Mouse (Mus musculus) olfactory bulb, adult 2 months (tissue): ENCODE data around the gene Mrpl12. TPM values are rescaled to one million over a fixed set of nuclear protein-coding genes. Genes with fewer than 3 reads are reported as not detected.

Source experiments
- H3K27ac ChIP-seq: fragments of 200-500 bp; 2 replicates; pipeline ENCODE4 v1.5.1; 2012; ENCODE audit warnings: low read depth, low read length; ENCODE audit not compliant: insufficient read depth
- H3K4me1 ChIP-seq: fragments of 200-500 bp; 2 replicates; pipeline ENCODE4 v1.6.1; 2012; ENCODE audit warnings: low read length; ENCODE audit not compliant: control insufficient read depth, insufficient read depth
- H3K4me3 ChIP-seq: fragments of 200-500 bp; 2 replicates; pipeline ENCODE4 v1.5.1; 2012; ENCODE audit warnings: mild to moderate bottlenecking, low read depth, low read length, moderate library complexity; ENCODE audit not compliant: insufficient read depth
- CTCF ChIP-seq: fragments of 200-500 bp; IDR thresholded peaks from 2 replicates; pipeline ENCODE4 v1.5.1; 2012; ENCODE audit warnings: low read depth, mild to moderate bottlenecking, low read length, moderate library complexity; ENCODE audit not compliant: insufficient read depth
- POLR2A ChIP-seq: fragments of 200-500 bp; IDR thresholded peaks from 2 replicates; pipeline ENCODE4 v1.6.1; 2012; ENCODE audit warnings: mild to moderate bottlenecking, low read depth, low read length, moderate library complexity; ENCODE audit not compliant: insufficient read depth
- WGBS: fragments of 180-500 bp; shearing (Covaris S2); methylation state at CpG from one replicate; pipeline ENCODE4 v1.1.7; 2018; 5-methylcytosine and 5-hydroxymethylcytosine counted together
- polyA plus RNA-seq: library from polyadenylated mRNA; stranded (reverse); fragments of >200 nt; gene quantifications from 2 replicates; pipeline ENCODE4 v1.2.4, GENCODE M21; 2012; ENCODE audit warnings: low replicate concordance; ENCODE audit not compliant: missing spikeins, insufficient read depth, insufficient read length

Mrpl12 gene
- polyA plus RNA-seq, 1 experiment = not detected

DNA sequence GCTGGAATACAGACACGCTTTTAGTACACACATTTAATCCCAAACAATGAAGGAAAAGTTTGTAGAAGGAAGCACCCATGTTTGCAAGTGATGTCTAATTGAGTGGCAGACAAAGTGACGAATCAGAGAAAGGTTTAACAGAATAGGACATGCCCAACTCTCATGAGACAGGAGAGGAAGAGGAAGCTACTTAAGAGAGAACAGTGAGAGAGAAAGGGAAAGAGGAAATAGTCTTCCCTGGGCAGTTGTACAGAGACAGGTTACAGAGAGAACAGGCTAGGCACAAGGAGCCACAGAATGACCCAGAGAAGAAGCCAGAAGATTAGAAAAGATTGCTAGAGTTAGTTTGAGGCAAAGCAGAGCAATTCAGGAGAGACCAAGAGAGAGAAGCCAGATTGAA is 41.5 kb downstream of the Mrpl12 start:
- no peak for TF ChIP-seq POLR2A
- TF ChIP-seq CTCF = no peak
- 82% methylated on average over 2 of the region's 2 CpGs for WGBS
- Histone ChIP-seq H3K4me1 (peaks cover 5% of the 10 kb centered on the region), H3K4me3 (no peak overlapping the region), H3K27ac (no peak overlapping the region)

DNA sequence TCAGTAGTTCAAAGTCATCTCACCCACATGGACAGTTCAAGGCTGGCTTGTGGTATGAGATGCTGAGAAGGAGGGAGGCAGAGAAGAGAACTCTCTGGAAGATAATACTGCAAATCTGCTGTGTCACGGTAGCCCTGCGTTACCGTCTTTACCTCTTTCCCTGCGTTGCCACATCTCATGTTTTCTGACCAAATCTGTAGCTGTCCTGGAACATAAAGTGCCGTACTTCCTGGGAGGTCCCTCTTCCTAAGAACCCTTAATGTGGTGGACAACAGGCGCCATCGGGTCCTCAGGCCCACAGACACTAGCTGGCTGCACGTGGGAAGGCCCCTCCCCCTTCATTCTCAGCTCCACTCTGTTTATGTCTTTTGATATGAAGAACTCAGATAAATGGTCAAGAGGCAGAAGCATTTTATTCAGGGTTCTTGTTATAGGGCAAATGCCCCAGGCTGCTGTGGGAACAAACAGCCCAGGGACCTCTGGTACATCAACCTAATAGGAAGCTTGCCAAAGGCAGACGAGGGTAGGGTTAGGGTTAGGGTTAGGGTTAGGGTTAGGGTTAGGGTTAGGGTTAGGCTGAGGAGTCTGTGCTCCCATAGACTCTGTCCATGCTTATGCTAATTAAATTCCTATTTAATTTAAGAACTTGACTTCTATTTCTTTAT is 43.4 kb downstream of the Mrpl12 start:
- WGBS = 77% methylated on average over 9 of the region's 9 CpGs
- H3K4me1 ChIP-seq = peaks cover 9% of the 10 kb centered on the region
- TF ChIP-seq POLR2A (no peak), CTCF (no peak)
- H3K27ac ChIP-seq = no peak overlapping the region
- H3K4me3 ChIP-seq = no peak overlapping the region

DNA sequence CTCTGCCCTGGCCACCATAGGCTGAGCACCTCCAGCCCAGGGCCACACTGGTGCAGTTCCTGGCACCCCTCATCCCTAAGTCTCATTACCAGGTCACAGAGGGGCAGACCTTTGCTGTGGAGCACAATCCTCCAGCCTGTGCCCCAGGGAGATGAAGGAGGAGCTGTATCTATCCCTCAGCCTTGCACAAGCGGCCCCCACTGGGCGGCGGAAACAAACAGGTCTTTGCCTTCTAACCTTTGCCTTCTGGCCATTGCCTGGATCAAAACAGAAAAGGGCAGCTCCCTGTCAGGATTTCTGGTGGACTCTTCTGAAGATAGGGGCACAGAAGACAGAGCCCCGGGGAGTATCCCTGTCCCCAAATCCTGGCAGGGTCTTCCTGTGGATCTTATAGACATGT is 44.5 kb downstream of the Mrpl12 start:
- Histone ChIP-seq H3K27ac (no peak overlapping the region), H3K4me1 (peaks cover 9% of the 10 kb centered on the region), H3K4me3 (no peak overlapping the region)
- TF ChIP-seq CTCF (no peak), POLR2A (no peak)
- WGBS = 54% methylated on average over 4 of the region's 4 CpGs

DNA sequence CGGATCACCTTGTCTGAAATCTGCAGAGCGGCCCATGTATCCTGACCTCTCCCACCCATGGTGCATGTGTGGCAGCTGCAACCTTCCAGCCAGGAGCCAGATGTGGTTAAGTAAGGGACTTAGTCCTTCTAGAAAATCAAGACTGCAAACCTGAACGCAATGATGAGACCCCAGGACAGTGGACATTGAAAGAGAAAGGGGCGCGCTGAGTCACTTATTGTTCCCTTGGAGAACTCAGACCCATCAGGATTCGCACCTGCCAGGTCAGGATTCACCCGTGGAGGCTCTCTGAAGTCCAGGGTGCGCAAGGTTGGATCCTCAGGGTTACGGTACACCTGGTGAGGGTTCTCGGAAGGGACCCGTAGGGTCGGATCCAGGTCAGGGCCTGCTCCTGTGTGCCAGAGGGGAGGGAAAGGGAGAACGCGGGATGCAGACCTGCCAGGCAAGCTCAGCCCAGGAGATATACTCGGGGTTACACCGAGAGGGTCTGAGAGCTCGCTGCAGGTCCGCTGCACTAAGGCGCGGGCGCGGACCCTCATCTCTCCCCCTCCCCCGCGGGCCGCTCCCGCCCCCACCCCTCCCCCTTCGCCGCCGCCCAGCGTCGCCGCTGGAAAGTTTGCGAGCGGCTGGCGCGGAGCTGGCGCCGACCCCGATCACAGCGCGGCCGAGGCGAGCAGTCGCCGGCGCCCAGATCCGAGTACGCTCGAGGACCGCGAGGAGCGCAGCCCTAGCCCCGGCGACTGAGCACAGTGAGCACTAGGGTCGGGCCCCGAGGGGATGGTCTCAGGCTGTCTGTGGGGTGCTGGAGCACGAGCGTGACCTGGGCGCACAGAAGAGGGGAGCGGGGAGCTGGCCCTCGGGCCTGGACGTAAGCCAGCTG is 45.9 kb downstream of the Mrpl12 start, which contains the start of gene Gcgr:
TSS of gene Gcgr (plus strand) at position 615 of the 880 bp plus-strand sequence.
- no peak for TF ChIP-seq CTCF
- TF ChIP-seq POLR2A = no peak
- H3K4me1 ChIP-seq = peaks cover 9% of the 10 kb centered on the region
- no peak within 1 kb of the TSS for H3K4me3 ChIP-seq
- WGBS = 10% methylated on average over 62 of the region's 62 CpGs
- no peak within 1 kb of the TSS for H3K27ac ChIP-seq

DNA sequence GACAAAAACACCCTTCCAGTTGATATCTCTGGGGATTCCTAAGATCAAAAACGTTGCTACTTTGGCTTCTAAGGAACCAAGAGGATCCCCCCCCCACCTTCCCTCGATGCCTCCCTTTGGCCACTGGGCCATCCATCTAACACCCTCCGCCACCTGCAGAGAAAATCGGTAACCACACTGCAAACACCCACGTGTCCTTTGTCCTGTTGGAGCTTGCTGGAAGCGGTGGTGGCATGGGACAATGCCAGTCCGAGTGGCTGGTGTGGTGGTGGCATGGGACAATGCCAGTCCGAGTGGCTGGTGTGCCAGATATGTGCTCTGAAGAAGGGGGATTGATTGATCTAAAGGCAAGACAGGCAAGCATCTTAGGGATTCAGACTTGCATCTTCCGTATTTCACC is 47.2 kb downstream of the Mrpl12 start:
- Histone ChIP-seq H3K4me3 (no peak overlapping the region), H3K4me1 (peaks cover 9% of the 10 kb centered on the region), H3K27ac (no peak overlapping the region)
- TF ChIP-seq CTCF (no peak), POLR2A (no peak)
- WGBS = 22% methylated on average over 9 of the region's 9 CpGs

DNA sequence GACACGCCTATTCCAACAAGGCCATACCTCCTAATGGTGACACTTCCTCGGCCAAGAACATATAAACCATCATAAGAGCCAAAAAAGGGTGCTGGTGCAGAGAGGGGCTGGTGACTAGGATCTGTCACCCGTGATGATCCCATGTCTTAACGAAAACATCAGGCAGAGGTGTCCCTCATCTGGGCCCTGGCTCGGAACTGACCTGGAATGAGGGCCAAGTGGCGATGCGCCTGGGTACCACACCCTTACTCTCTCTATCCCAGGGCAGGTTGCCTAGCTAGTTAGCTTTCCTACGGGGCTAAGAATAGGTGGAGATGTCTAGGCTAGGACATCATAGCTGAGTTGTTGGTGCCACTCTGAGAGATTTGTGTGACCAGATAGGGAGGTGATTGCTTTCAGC is 49.7 kb downstream of the Mrpl12 start:
- Histone ChIP-seq H3K4me3 (no peak overlapping the region), H3K27ac (no peak overlapping the region), H3K4me1 (peaks cover 17% of the 10 kb centered on the region)
- TF ChIP-seq POLR2A (no peak), CTCF (no peak)
- WGBS = 87% methylated on average over 8 of the region's 8 CpGs

DNA sequence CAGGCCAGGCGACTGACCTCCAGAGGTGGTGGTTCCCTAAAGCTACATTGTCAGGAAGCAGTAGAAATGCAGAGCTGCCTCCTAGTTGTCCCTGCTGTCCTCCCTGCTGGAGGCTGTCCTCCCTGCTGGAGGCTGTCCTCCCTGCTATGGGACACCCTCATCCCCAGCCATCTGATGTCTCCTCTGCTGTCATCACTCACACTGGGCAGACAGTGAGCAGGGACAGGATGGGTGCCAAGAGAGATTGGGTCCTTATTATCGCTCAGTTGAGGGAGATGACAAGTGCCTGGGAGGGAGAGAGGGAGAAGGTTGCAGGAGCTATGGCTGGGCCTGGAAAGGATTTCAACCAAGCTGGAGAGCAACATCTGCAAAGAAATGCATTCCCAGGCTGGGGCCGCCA is 50.7 kb downstream of the Mrpl12 start:
- 76% methylated on average over 3 of the region's 3 CpGs for WGBS
- no peak overlapping the region for H3K4me3 ChIP-seq
- peaks cover 25% of the 10 kb centered on the region for H3K4me1 ChIP-seq
- no peak for TF ChIP-seq CTCF
- H3K27ac ChIP-seq = no peak overlapping the region

DNA sequence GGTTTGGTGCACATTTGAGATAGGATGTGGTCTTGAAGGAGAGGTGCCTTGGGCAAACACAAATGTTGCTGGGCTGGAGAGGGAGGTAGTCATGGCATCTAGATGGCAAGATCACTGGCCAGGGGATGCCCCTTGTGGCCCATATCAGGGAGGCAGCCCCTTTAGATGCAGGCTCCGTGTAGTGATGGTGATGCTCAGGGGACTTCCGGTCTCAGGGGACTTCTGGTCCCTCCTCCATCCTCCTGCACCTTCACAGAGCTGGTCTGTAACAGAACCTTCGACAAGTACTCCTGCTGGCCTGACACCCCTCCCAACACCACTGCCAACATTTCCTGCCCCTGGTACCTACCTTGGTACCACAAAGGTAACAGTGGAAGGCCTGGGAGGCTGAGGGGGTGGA is 51.4 kb downstream of the Mrpl12 start:
- no peak for TF ChIP-seq POLR2A
- no peak for TF ChIP-seq CTCF
- H3K4me3 ChIP-seq = no peak overlapping the region
- no peak overlapping the region for H3K27ac ChIP-seq
- WGBS = 71% methylated on average over 3 of the region's 3 CpGs
- H3K4me1 ChIP-seq = peaks cover 22% of the 10 kb centered on the region

DNA sequence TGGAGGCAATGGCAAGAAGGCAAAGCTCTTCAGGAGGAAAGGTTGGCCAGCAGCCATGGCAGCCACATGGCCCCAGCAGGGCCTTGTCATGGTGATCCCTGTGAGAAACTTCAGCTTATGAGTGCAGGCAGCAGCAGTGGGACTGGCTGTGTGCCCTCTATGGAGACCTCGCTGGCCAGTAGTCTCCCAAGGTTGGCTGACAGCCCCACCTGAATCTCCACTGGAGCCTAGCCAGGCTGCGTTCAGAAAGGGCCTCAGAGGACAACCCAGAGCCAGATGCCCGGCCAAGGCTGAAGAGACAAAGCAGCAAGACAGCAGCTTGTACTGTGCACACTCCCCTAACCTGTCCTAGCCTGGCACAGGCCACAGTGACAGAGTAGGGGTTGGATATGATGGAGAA is 54.1 kb downstream of the Mrpl12 start:
- H3K4me3 ChIP-seq = no peak overlapping the region
- TF ChIP-seq POLR2A = no peak
- no peak for TF ChIP-seq CTCF
- 26% methylated on average over 3 of the region's 3 CpGs for WGBS
- peaks cover 16% of the 10 kb centered on the region for H3K4me1 ChIP-seq
- H3K27ac ChIP-seq = no peak overlapping the region

Other genes with a start within 250 kb of the Mrpl12 start
- 702 and 785 TPM in 2 replicates for gene Actg1, start 136.1 kb upstream of the Mrpl12 start, polyA plus RNA-seq
- gene Fscn2, start 123.1 kb upstream of the Mrpl12 start, polyA plus RNA-seq = not detected in 2 replicates
- not detected in 2 replicates for gene Faap100, start 105.8 kb upstream of the Mrpl12 start, polyA plus RNA-seq
- not detected in 2 replicates for gene Nploc4, start 46.9 kb upstream of the Mrpl12 start, polyA plus RNA-seq
- gene Tspan10, start 42.0 kb upstream of the Mrpl12 start, polyA plus RNA-seq = not detected in 2 replicates
- gene Pde6g, start 31.1 kb upstream of the Mrpl12 start, polyA plus RNA-seq = not detected in 2 replicates
- not detected in 2 replicates for gene Oxld1, start 26.5 kb upstream of the Mrpl12 start, polyA plus RNA-seq
- not detected in 2 replicates for gene Ccdc137, start 26.5 kb upstream of the Mrpl12 start, polyA plus RNA-seq
- gene Arl16, start 17.0 kb upstream of the Mrpl12 start, polyA plus RNA-seq = not detected in 2 replicates
- gene Slc25a10, start 7.2 kb downstream of the Mrpl12 start, polyA plus RNA-seq = not detected in 2 replicates
- gene Gcgr, start 46.1 kb downstream of the Mrpl12 start, polyA plus RNA-seq = not detected in 2 replicates
- not detected in 2 replicates for gene Mcrip1, start 65.1 kb downstream of the Mrpl12 start, polyA plus RNA-seq
- not detected in 2 replicates for gene Ppp1r27, start 66.5 kb downstream of the Mrpl12 start, polyA plus RNA-seq
- gene P4hb, start 88.6 kb downstream of the Mrpl12 start, polyA plus RNA-seq = 309 TPM in 1 of 2 replicates, not detected in the other
- gene Arhgdia, start 97.0 kb downstream of the Mrpl12 start, polyA plus RNA-seq = 143 TPM in 1 of 2 replicates, not detected in the other
- not detected in 2 replicates for gene Alyref, start 113.8 kb downstream of the Mrpl12 start, polyA plus RNA-seq
- not detected in 2 replicates for gene Anapc11, start 113.8 kb downstream of the Mrpl12 start, polyA plus RNA-seq
- not detected in 2 replicates for gene Npb, start 123.9 kb downstream of the Mrpl12 start, polyA plus RNA-seq
- not detected in 2 replicates for gene Pcyt2, start 133.3 kb downstream of the Mrpl12 start, polyA plus RNA-seq
- gene Sirt7, start 140.6 kb downstream of the Mrpl12 start, polyA plus RNA-seq = not detected in 2 replicates
- 234 TPM in 1 of 2 replicates, not detected in the other for gene Mafg, start 149.0 kb downstream of the Mrpl12 start, polyA plus RNA-seq
- gene Pycr1, start 159.2 kb downstream of the Mrpl12 start, polyA plus RNA-seq = not detected in 2 replicates
- gene Myadml2, start 163.5 kb downstream of the Mrpl12 start, polyA plus RNA-seq = not detected in 2 replicates
- not detected in 2 replicates for gene Notum, start 176.6 kb downstream of the Mrpl12 start, polyA plus RNA-seq
- not detected in 2 replicates for gene Aspscr1, start 188.4 kb downstream of the Mrpl12 start, polyA plus RNA-seq
- gene Cenpx, start 229.1 kb downstream of the Mrpl12 start, polyA plus RNA-seq = not detected in 2 replicates
- gene Lrrc45, start 229.3 kb downstream of the Mrpl12 start, polyA plus RNA-seq = not detected in 2 replicates
- gene Rac3, start 236.9 kb downstream of the Mrpl12 start, polyA plus RNA-seq = not detected in 2 replicates
- not detected in 2 replicates for gene Dcxr, start 242.7 kb downstream of the Mrpl12 start, polyA plus RNA-seq
- gene Cbr2, start 247.5 kb downstream of the Mrpl12 start, polyA plus RNA-seq = not detected in 2 replicates